ENCODE assay signal across 34 mouse cellular contexts in the genomic region with DNA sequence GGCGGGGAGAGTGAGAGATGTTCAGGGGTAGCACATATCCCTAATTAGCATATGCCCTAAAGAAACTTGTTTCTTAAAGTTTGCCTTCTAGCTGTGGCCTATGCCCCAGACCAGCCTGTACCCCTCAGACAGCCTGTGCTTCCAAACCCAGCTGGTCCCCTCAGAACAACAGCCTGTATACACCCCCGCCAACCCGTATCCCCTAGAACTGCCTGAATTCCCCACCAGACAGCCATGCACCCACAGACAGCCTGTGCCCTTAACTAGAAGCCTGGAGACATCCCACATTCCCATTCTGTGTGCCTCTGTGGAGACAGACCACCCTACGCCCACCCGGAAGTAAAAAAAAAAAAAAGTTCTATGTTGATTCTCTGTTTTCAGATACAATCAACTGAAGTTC. TPM values are rescaled to one million over a fixed set of nuclear protein-coding genes. Genes with fewer than 3 reads are reported as not detected.
DNase-seq lines count a peak whose midpoint lies in the region; ATAC-seq and TF ChIP-seq lines count a peak whose summit lies in the region.
"Had no signal": no experiment of that assay in that cellular context is flagged by ENCODE, and none has a peak within 500 bp of the region (broad histone marks: within the 10 kb centered on the region; RNA-seq: fewer than 3 reads in every experiment).

No protein-coding gene starts in this region.

- H3K27ac ChIP-seq in heart, embryonic 12.5 days (ENCODE audit: poor library complexity, severe bottlenecking) = no peak overlapping the region
- H3K27ac ChIP-seq: hindbrain, embryonic 12.5 days; hindbrain, postnatal 0 days; limb, embryonic 13.5 days; lung, embryonic 15.5 days; neural tube, embryonic 12.5 days; stomach, postnatal 0 days had no signal

- H3K4me2 ChIP-seq in heart, embryonic 12.5 days = peak overlapping the region; percentile 68
- peak overlapping the region; percentile 30 for H3K4me2 ChIP-seq in myocyte (ENCODE audit: low read depth)
- H3K4me2 ChIP-seq: hindbrain, embryonic 12.5 days; limb, embryonic 13.5 days; liver, embryonic 11.5 days; lung, embryonic 15.5 days; midbrain, embryonic 11.5 days; neural tube, embryonic 12.5 days had no signal

- TF ChIP-seq POLR2A in myocyte (IDR thresholded peaks at IDR 0.05; ENCODE audit: insufficient read length, low read depth) = no peak

- no peak for ATAC-seq in heart, embryonic 12.5 days (ENCODE audit: insufficient number of reproducible peaks, low FRiP score)
- ATAC-seq: forebrain, embryonic 16.5 days; hindbrain, postnatal 0 days; intestine, embryonic 16.5 days; midbrain, embryonic 16.5 days had no signal

- no peak overlapping the region for H3K4me3 ChIP-seq in heart, embryonic 12.5 days
- no peak overlapping the region for H3K4me3 ChIP-seq in myocyte
- H3K4me3 ChIP-seq: erythroblast, embryonic 14.5 days; hindbrain, embryonic 12.5 days; lung, embryonic 15.5 days; neural tube, embryonic 12.5 days had no signal

- 85% methylated on average over 5 of the region's 5 CpGs for WGBS in heart, embryonic 12.5 days

- no peaks in the 10 kb centered on the region for H3K79me2 ChIP-seq in myocyte (ENCODE audit: control insufficient read depth, insufficient read depth)

- H3K9me3 ChIP-seq in heart, embryonic 12.5 days (replicated peaks) = no peaks in the 10 kb centered on the region
- H3K9me3 ChIP-seq: hindbrain, embryonic 12.5 days; limb, embryonic 13.5 days; lung, embryonic 15.5 days; neural tube, embryonic 12.5 days had no signal

- no peaks in the 10 kb centered on the region for H3K36me3 ChIP-seq in heart, embryonic 12.5 days
- H3K36me3 ChIP-seq in myocyte (ENCODE audit: control insufficient read depth, insufficient read depth) = no peaks in the 10 kb centered on the region
- H3K36me3 ChIP-seq: hindbrain, embryonic 12.5 days; limb, embryonic 13.5 days; lung, embryonic 15.5 days; neural tube, embryonic 12.5 days had no signal

- H3K9ac ChIP-seq in heart, embryonic 12.5 days = no peak overlapping the region
- H3K9ac ChIP-seq: hindbrain, embryonic 12.5 days; limb, embryonic 13.5 days; lung, embryonic 15.5 days; neural tube, embryonic 12.5 days had no signal

- no peak overlapping the region for H3ac ChIP-seq in myocyte (ENCODE audit: control insufficient read depth, insufficient read length)

- DNase-seq in heart, postnatal 36 days = no peak
- DNase-seq in layer of hippocampus, adult 11-12 months (ENCODE audit: low spot score) = peak; percentile 81
- DNase-seq in layer of hippocampus, adult 9-10 months (ENCODE audit: low spot score) = no peak
- peak; percentile 76 to 84 for DNase-seq in layer of hippocampus, adult 8-10 months (ENCODE audit: low spot score in 2 of 2)
- DNase-seq in adipocyte (ENCODE audit: low spot score) = no peak
- no peak for DNase-seq in cerebellum, adult 11 months
- DNase-seq: adrenal gland, postnatal 10 days; cerebellum, adult 11-12 months; cerebellum, postnatal 10 days; heart, adult 11 months; kidney, adult 8-10 months; kidney, postnatal 10 days; lung, postnatal 36 days; right cerebral cortex, adult 18-20 months; thymus, adult 18-20 months; thymus, postnatal 25 days had no signal

- peaks cover 30% of the 10 kb centered on the region for H3K4me1 ChIP-seq in heart, embryonic 12.5 days (replicated peaks)
- H3K4me1 ChIP-seq: lung, embryonic 15.5 days had no signal

- intact Hi-C loops in heart, postnatal 36 days (cut with DNase I) = no loop called here

- peaks cover 53% of the 10 kb centered on the region for H3K27me3 ChIP-seq in heart, embryonic 12.5 days (replicated peaks)
- H3K27me3 ChIP-seq in myocyte (ENCODE audit: control insufficient read depth, insufficient read depth, insufficient read length) = no peaks in the 10 kb centered on the region

TF ChIP-seq in myocyte, 11 proteins besides CTCF, POLR2A, EP300 and RAD21:
- TF ChIP-seq TCF3 (IDR thresholded peaks at IDR 0.05; ENCODE audit: insufficient read length, low read depth) = no peak
- no peak for TF ChIP-seq POLR2AphosphoS2 (IDR thresholded peaks at IDR 0.05; ENCODE audit: insufficient read length, low read depth)
- TF ChIP-seq MYOG (IDR thresholded peaks at IDR 0.05; ENCODE audit: control insufficient read depth in 1 of 3, insufficient read depth in 1 of 3, insufficient read length in 2 of 3, low read depth in 2 of 3) = no peak
- no peak for TF ChIP-seq SRF (IDR thresholded peaks at IDR 0.05; ENCODE audit: control insufficient read depth, insufficient read length, low read depth)
- no peak for TF ChIP-seq TCF12 (IDR thresholded peaks at IDR 0.05; ENCODE audit: insufficient read depth, poor library complexity, severe bottlenecking)
- no peak for TF ChIP-seq REST (IDR thresholded peaks at IDR 0.05; ENCODE audit: insufficient read depth, insufficient read length)
- TF ChIP-seq MAX (IDR thresholded peaks at IDR 0.05; ENCODE audit: low read depth) = no peak
- TF ChIP-seq MYOD1 (IDR thresholded peaks at IDR 0.05; ENCODE audit: control insufficient read depth in 1 of 3, insufficient read length in 2 of 3, low read depth in 2 of 3) = no peak
- no peak for TF ChIP-seq USF1 (IDR thresholded peaks at IDR 0.05; ENCODE audit: low read depth)
- TF ChIP-seq CEBPB (IDR thresholded peaks at IDR 0.05; ENCODE audit: insufficient read depth, poor library complexity, severe bottlenecking) = no peak
- TF ChIP-seq E2F4 (IDR thresholded peaks at IDR 0.05; ENCODE audit: insufficient read depth) = no peak

RNA-seq across cellular contexts. Expression of a gene that starts 1.1 kb away (rescaled TPM):
- 23.1 and 23.5 TPM in 2 replicates for polyA plus RNA-seq in heart, embryonic 12.5 days (2016; fragmentation: Nextera tagmentation; extraction: Ambion mirVana)
- 1 to 10 TPM; 1.3 to 1.9 TPM for total RNA-seq in heart, postnatal 36 days (2021)
- 1 to 10 TPM; 1.2 to 2.5 (median 1.5) TPM for total RNA-seq in layer of hippocampus, adult 8-10 months (2022)
- polyA plus RNA-seq in myocyte (2012; fragmentation: generic; extraction: Trizol) = 15.0 TPM
- total RNA-seq: hindbrain, postnatal 0 days; megakaryocyte, adult 5-6 weeks had no signal
- polyA plus RNA-seq: erythroblast, embryonic 14.5 days; liver, embryonic 11.5 days; lung, embryonic 15.5 days; midbrain, embryonic 11.5 days; midbrain, embryonic 16.5 days had no signal

RNA-seq across cellular contexts. Expression of a gene that starts 34.7 kb away (rescaled TPM):
- polyA plus RNA-seq in heart, embryonic 12.5 days (2016; fragmentation: Nextera tagmentation; extraction: Ambion mirVana) = 1.6 and 1.9 TPM in 2 replicates
- total RNA-seq in heart, postnatal 36 days (2021) = not detected
- total RNA-seq in layer of hippocampus, adult 8-10 months (2022) = 100 to 1,000 TPM; 331 to 354 (median 340) TPM
- 0.18 TPM for polyA plus RNA-seq in myocyte (2012; fragmentation: generic; extraction: Trizol)
- total RNA-seq: gastrocnemius, postnatal 25 days; megakaryocyte, adult 5-6 weeks had no signal
- polyA plus RNA-seq: erythroblast, embryonic 14.5 days; heart, postnatal 0 days; liver, embryonic 16.5 days had no signal

Comparison
In these comparisons a context has a peak if more than half of its experiments do, and no peak if none do; other contexts are left out.
1. DNase-seq: peak in layer of hippocampus, adult 11-12 months (single experiment) and layer of hippocampus, adult 8-10 months (2 of 2); none in heart, postnatal 36 days (0 of 2), layer of hippocampus, adult 9-10 months (single experiment), adipocyte (single experiment) and cerebellum, adult 11 months (single experiment).
2. RNA of a gene that starts 34.7 kb away (total RNA-seq): 331 to 354 TPM in layer of hippocampus, adult 8-10 months; not detected in heart, postnatal 36 days; every median in the first group is over 100 times any median in the second.